Mouse (Mus musculus): ENCODE results near the gene Mttp. TPM values are rescaled to one million over a fixed set of nuclear protein-coding genes. Genes with fewer than 3 reads are reported as not detected.

The Mttp gene
- total and polyA plus RNA-seq, 2 experiments from 2014 or later, result 4.5 to 6.6 TPM

GRCm38 (mm10) chr3:138106887-138107286 lies 37.9 kb downstream of the Mttp start:
- WGBS, result 97% methylated on average over 10 of the region's 10 CpGs
- no peaks in the 10 kb centered on the region for H3K27me3 ChIP-seq (ENCODE audit: insufficient read depth, low read length)

GRCm38 (mm10) chr3:138105056-138105455 lies 39.7 kb downstream of the Mttp start:
- no peak overlapping the region for H3K27ac ChIP-seq

More at GRCm38 (mm10) chr3:138106887-138107286, 37.9 kb downstream of the Mttp start:
- H3K9me3 ChIP-seq (ENCODE audit: low read length), result no peaks in the 10 kb centered on the region
- no peak overlapping the region for H3K9ac ChIP-seq (replicated peaks; ENCODE audit: low read length)
- no peak overlapping the region for H3K4me2 ChIP-seq (ENCODE audit: low read depth, low read length)
- TF ChIP-seq CTCF (IDR thresholded peaks at IDR 0.05; ENCODE audit: low read depth), result no peak
- no peak overlapping the region for H3K4me3 ChIP-seq (ENCODE audit: low read length)
- ATAC-seq, result no peak
- DNase-seq (ENCODE audit: low spot score), result no peak
- H3K27ac ChIP-seq, result no peak overlapping the region
- H3K36me3 ChIP-seq (ENCODE audit: insufficient read depth, low read length), result no peaks in the 10 kb centered on the region
- H3K4me1 ChIP-seq (ENCODE audit: insufficient read depth, low read length), result no peaks in the 10 kb centered on the region

GRCm38 (mm10) chr3:138103690-138104089 lies 41.1 kb downstream of the Mttp start:
- H3K4me1 ChIP-seq (ENCODE audit: insufficient read depth, low read length), result no peaks in the 10 kb centered on the region
- no peak overlapping the region for H3K4me3 ChIP-seq (ENCODE audit: low read length)
- 89% methylated on average over 4 of the region's 4 CpGs for WGBS
- H3K9me3 ChIP-seq (ENCODE audit: low read length), result no peaks in the 10 kb centered on the region
- TF ChIP-seq CTCF (IDR thresholded peaks at IDR 0.05; ENCODE audit: low read depth), result no peak
- ATAC-seq (no peak), DNase-seq (ENCODE audit: low spot score) (no peak)
- H3K27me3 ChIP-seq (ENCODE audit: insufficient read depth, low read length), result no peaks in the 10 kb centered on the region
- H3K9ac ChIP-seq (replicated peaks; ENCODE audit: low read length), result no peak overlapping the region
- H3K4me2 ChIP-seq (ENCODE audit: low read depth, low read length), result no peak overlapping the region
- H3K36me3 ChIP-seq (ENCODE audit: insufficient read depth, low read length), result no peaks in the 10 kb centered on the region
- no peak overlapping the region for H3K27ac ChIP-seq

More at GRCm38 (mm10) chr3:138105056-138105455, 39.7 kb downstream of the Mttp start:
- no peak for TF ChIP-seq CTCF (IDR thresholded peaks at IDR 0.05; ENCODE audit: low read depth)
- H3K27me3 ChIP-seq (ENCODE audit: insufficient read depth, low read length), result no peaks in the 10 kb centered on the region
- no peak overlapping the region for H3K4me2 ChIP-seq (ENCODE audit: low read depth, low read length)
- no peaks in the 10 kb centered on the region for H3K36me3 ChIP-seq (ENCODE audit: insufficient read depth, low read length)
- DNase-seq (ENCODE audit: low spot score) (no peak), ATAC-seq (no peak)
- 66% methylated on average over 5 of the region's 5 CpGs for WGBS
- H3K4me1 ChIP-seq (ENCODE audit: insufficient read depth, low read length), result no peaks in the 10 kb centered on the region
- H3K9ac ChIP-seq (replicated peaks; ENCODE audit: low read length), result no peak overlapping the region
- H3K9me3 ChIP-seq (ENCODE audit: low read length), result no peaks in the 10 kb centered on the region
- H3K4me3 ChIP-seq (ENCODE audit: low read length), result no peak overlapping the region

- H3K4me2 ChIP-seq (ENCODE audit: low read depth, low read length), result no peak overlapping the region
- no peaks in the 10 kb centered on the region for H3K9me3 ChIP-seq (ENCODE audit: low read length)
- no peak overlapping the region for H3K4me3 ChIP-seq (ENCODE audit: low read length)
- H3K27me3 ChIP-seq (ENCODE audit: insufficient read depth, low read length), result no peaks in the 10 kb centered on the region
- no peak for TF ChIP-seq CTCF (IDR thresholded peaks at IDR 0.05; ENCODE audit: low read depth)
- H3K4me1 ChIP-seq (ENCODE audit: insufficient read depth, low read length), result no peaks in the 10 kb centered on the region
- no peak for ATAC-seq
- H3K27ac ChIP-seq, result no peak overlapping the region
- no peak overlapping the region for H3K9ac ChIP-seq (replicated peaks; ENCODE audit: low read length)
- H3K36me3 ChIP-seq (ENCODE audit: insufficient read depth, low read length), result no peaks in the 10 kb centered on the region
- WGBS, result 86% methylated on average over 4 of the region's 4 CpGs
- no peak for DNase-seq (ENCODE audit: low spot score)
These were observed 42.8 kb downstream of the Mttp start for GRCm38 (mm10) chr3:138101936-138102335.

- H3K36me3 ChIP-seq (ENCODE audit: insufficient read depth, low read length), result no peaks in the 10 kb centered on the region
- 77% methylated on average over 1 of the region's 1 CpGs for WGBS
- no peaks in the 10 kb centered on the region for H3K4me1 ChIP-seq (ENCODE audit: insufficient read depth, low read length)
- no peak overlapping the region for H3K9ac ChIP-seq (replicated peaks; ENCODE audit: low read length)
- ATAC-seq (no peak), DNase-seq (ENCODE audit: low spot score) (no peak)
- no peaks in the 10 kb centered on the region for H3K9me3 ChIP-seq (ENCODE audit: low read length)
- no peak overlapping the region for H3K27ac ChIP-seq
- H3K4me2 ChIP-seq (ENCODE audit: low read depth, low read length), result no peak overlapping the region
- H3K4me3 ChIP-seq (ENCODE audit: low read length), result no peak overlapping the region
- no peaks in the 10 kb centered on the region for H3K27me3 ChIP-seq (ENCODE audit: insufficient read depth, low read length)
- no peak for TF ChIP-seq CTCF (IDR thresholded peaks at IDR 0.05; ENCODE audit: low read depth)
These were observed 47.0 kb downstream of the Mttp start for GRCm38 (mm10) chr3:138097718-138098117.

- DNase-seq (ENCODE audit: low spot score) (no peak), ATAC-seq (no peak)
- WGBS, result 72% methylated on average over 19 of the region's 19 CpGs
- Histone ChIP-seq H3K27ac (no peak overlapping the region), H3K36me3 (ENCODE audit: insufficient read depth, low read length) (no peaks in the 10 kb centered on the region), H3K27me3 (ENCODE audit: insufficient read depth, low read length) (no peaks in the 10 kb centered on the region), H3K4me1 (ENCODE audit: insufficient read depth, low read length) (no peaks in the 10 kb centered on the region), H3K9me3 (ENCODE audit: low read length) (no peaks in the 10 kb centered on the region), H3K4me3 (ENCODE audit: low read length) (no peak overlapping the region), H3K4me2 (ENCODE audit: low read depth, low read length) (no peak overlapping the region), H3K9ac (replicated peaks; ENCODE audit: low read length) (no peak overlapping the region)
- no peak for TF ChIP-seq CTCF (IDR thresholded peaks at IDR 0.05; ENCODE audit: low read depth)
These were observed 48.3 kb downstream of the Mttp start for GRCm38 (mm10) chr3:138096263-138097028.

GRCm38 (mm10) chr3:138095718-138096117 lies 49.0 kb downstream of the Mttp start:
- TF ChIP-seq CTCF (IDR thresholded peaks at IDR 0.05; ENCODE audit: low read depth), result no peak
- Histone ChIP-seq H3K27ac (no peak overlapping the region), H3K4me1 (ENCODE audit: insufficient read depth, low read length) (no peaks in the 10 kb centered on the region), H3K4me3 (ENCODE audit: low read length) (no peak overlapping the region), H3K4me2 (ENCODE audit: low read depth, low read length) (no peak overlapping the region), H3K27me3 (ENCODE audit: insufficient read depth, low read length) (no peaks in the 10 kb centered on the region), H3K9ac (replicated peaks; ENCODE audit: low read length) (no peak overlapping the region), H3K9me3 (ENCODE audit: low read length) (no peaks in the 10 kb centered on the region), H3K36me3 (ENCODE audit: insufficient read depth, low read length) (no peaks in the 10 kb centered on the region)
- ATAC-seq (peak; percentile 90), DNase-seq (ENCODE audit: low spot score) (peak; percentile 84)
- WGBS, result 23% methylated on average over 10 of the region's 10 CpGs

Measured in hindbrain, postnatal 0 days (tissue).